Comparison of ENCODE assay signal across 8 mouse cellular contexts in genomic region chr1:75218227-75219001, GRCm38 (mm10). TPM values are rescaled to one million over a fixed set of nuclear protein-coding genes. Genes with fewer than 3 reads are reported as not detected.
DNase-seq lines count a peak whose midpoint lies in the region; ATAC-seq lines count a peak whose summit lies in the region.

No protein-coding gene starts in this region.

- no peak for DNase-seq in cerebellum, postnatal 4 days (ENCODE audit: low spot score in 2 of 2)
- peak; percentile 93 for DNase-seq in cerebellum, postnatal 14 days
- DNase-seq in gastrocnemius, postnatal 25 days: peak; percentile 90
- peak; percentile 58 for DNase-seq in intestine, embryonic 14.5 days (ENCODE audit: low spot score)
- DNase-seq in left cerebral cortex, postnatal 36 days (ENCODE audit: low spot score in 2 of 2): peak; percentile 76 to 85
- peak; percentile 56 to 72 for DNase-seq in spleen, adult 18-20 months

- intact Hi-C loops in left cerebral cortex, postnatal 36 days (cut with DNase I): loop anchor here (1.0 to 2.0 kb wide), 2 partner anchors 18 to 44 kb away; partner anchors contain the start of gene Dnajb2

- peaks cover 12% of the 10 kb centered on the region for H3K4me1 ChIP-seq in intestine, embryonic 14.5 days (replicated peaks; ENCODE audit: control insufficient read depth, insufficient read depth, low read length)

- peaks cover 24% of the 10 kb centered on the region for H3K36me3 ChIP-seq in intestine, embryonic 14.5 days (ENCODE audit: control insufficient read depth, insufficient read depth, low read length)

- WGBS in intestine, embryonic 14.5 days: under 1% methylated on average over 38 of the region's 38 CpGs

- peak overlapping the region; percentile 99 for H3K4me2 ChIP-seq in intestine, embryonic 14.5 days (ENCODE audit: low read length)

- peak overlapping the region; percentile 59 for H3K4me3 ChIP-seq in intestine, embryonic 14.5 days (ENCODE audit: low read depth, low read length)

- peak; percentile 55 for ATAC-seq in cerebellum, adult (ENCODE audit: insufficient number of reproducible peaks, low FRiP score, low TSS enrichment)
- peak; percentile 29 for ATAC-seq in intestine, embryonic 14.5 days (replicated peaks; ENCODE audit: low FRiP score, low TSS enrichment, low read depth)
- ATAC-seq in megakaryocyte-erythroid progenitor cell, adult 5-6 weeks (replicated peaks; ENCODE audit: low FRiP score, low TSS enrichment, poor library complexity, severe bottlenecking): peak; percentile 39

- H3K9ac ChIP-seq in intestine, embryonic 14.5 days (ENCODE audit: low read length): peak overlapping the region; percentile 45

- H3K27ac ChIP-seq in intestine, embryonic 14.5 days (ENCODE audit: low read depth): no peak overlapping the region

- no peaks in the 10 kb centered on the region for H3K9me3 ChIP-seq in intestine, embryonic 14.5 days (ENCODE audit: control insufficient read depth, low read length)

- peaks cover 41% of the 10 kb centered on the region for H3K27me3 ChIP-seq in intestine, embryonic 14.5 days (replicated peaks; ENCODE audit: control insufficient read depth, insufficient read depth, low read length)

RNA-seq across cellular contexts. Expression of gene Tuba4a, which starts 1.3 kb away (rescaled TPM):
- 100 to 1,000 TPM; 749 to 982 TPM for total RNA-seq in gastrocnemius, postnatal 25 days (2021)
- polyA plus RNA-seq in intestine, embryonic 14.5 days (2014; fragmentation: Nextera tagmentation; extraction: Ambion mirVana): 68.7 and 86.5 TPM in 2 replicates
- 100 to 1,000 TPM; 579 to 672 TPM for total RNA-seq in left cerebral cortex, postnatal 36 days (2021)
- total RNA-seq in megakaryocyte-erythroid progenitor cell, adult 5-6 weeks (2014; fragmentation: Nextera tagmentation): 232 and 276 TPM in 2 replicates
- total RNA-seq in megakaryocyte-erythroid progenitor cell, adult 5-6 weeks (2017): 137 and 146 TPM in 2 replicates

RNA-seq across cellular contexts. Expression of gene Stk16, which starts 7.8 kb away (rescaled TPM):
- total RNA-seq in gastrocnemius, postnatal 25 days (2021): 10 to 100 TPM; 23.1 to 26.0 TPM
- polyA plus RNA-seq in intestine, embryonic 14.5 days (2014; fragmentation: Nextera tagmentation; extraction: Ambion mirVana): 116 and 131 TPM in 2 replicates
- 10 to 100 TPM; 80.3 to 85.9 TPM for total RNA-seq in left cerebral cortex, postnatal 36 days (2021)
- 117 and 193 TPM in 2 replicates for total RNA-seq in megakaryocyte-erythroid progenitor cell, adult 5-6 weeks (2014; fragmentation: Nextera tagmentation)
- 88.3 and 103 TPM in 2 replicates for total RNA-seq in megakaryocyte-erythroid progenitor cell, adult 5-6 weeks (2017)

RNA-seq across cellular contexts. Expression of gene Glb1l, which starts 7.8 kb away (rescaled TPM):
- 1 to 10 TPM; 1.9 to 2.7 TPM for total RNA-seq in gastrocnemius, postnatal 25 days (2021)
- 15.1 and 19.2 TPM in 2 replicates for polyA plus RNA-seq in intestine, embryonic 14.5 days (2014; fragmentation: Nextera tagmentation; extraction: Ambion mirVana)
- total RNA-seq in left cerebral cortex, postnatal 36 days (2021): 10 to 100 TPM; 10.4 to 15.8 TPM
- total RNA-seq in megakaryocyte-erythroid progenitor cell, adult 5-6 weeks (2014; fragmentation: Nextera tagmentation): 20.0 and 24.2 TPM in 2 replicates
- 5.4 and 18.3 TPM in 2 replicates for total RNA-seq in megakaryocyte-erythroid progenitor cell, adult 5-6 weeks (2017)

RNA-seq across cellular contexts. Expression of gene A630095N17Rik, which starts 13.5 kb away (rescaled TPM):
- total RNA-seq in gastrocnemius, postnatal 25 days (2021): not detected
- not detected in 2 replicates for polyA plus RNA-seq in intestine, embryonic 14.5 days (2014; fragmentation: Nextera tagmentation; extraction: Ambion mirVana)
- total RNA-seq in left cerebral cortex, postnatal 36 days (2021): not detected
- total RNA-seq in megakaryocyte-erythroid progenitor cell, adult 5-6 weeks (2014; fragmentation: Nextera tagmentation): not detected in 2 replicates
- total RNA-seq in megakaryocyte-erythroid progenitor cell, adult 5-6 weeks (2017): not detected in 2 replicates

RNA-seq across cellular contexts. Expression of gene Dnajb2, which starts 17.8 kb away (rescaled TPM):
- total RNA-seq in gastrocnemius, postnatal 25 days (2021): 10 to 100 TPM; 58.4 to 60.9 TPM
- 14.2 TPM in 2 replicates for polyA plus RNA-seq in intestine, embryonic 14.5 days (2014; fragmentation: Nextera tagmentation; extraction: Ambion mirVana)
- total RNA-seq in left cerebral cortex, postnatal 36 days (2021): 10 to 100 TPM; 91.6 to 97.6 TPM
- total RNA-seq in megakaryocyte-erythroid progenitor cell, adult 5-6 weeks (2014; fragmentation: Nextera tagmentation): 15.2 and 18.3 TPM in 2 replicates
- 14.2 and 21.7 TPM in 2 replicates for total RNA-seq in megakaryocyte-erythroid progenitor cell, adult 5-6 weeks (2017)

Comparison
In these comparisons a context has a peak if more than half of its experiments do, and no peak if none do; other contexts are left out.
1. DNase-seq: peak in cerebellum, postnatal 14 days (2 of 2), gastrocnemius, postnatal 25 days (single experiment), intestine, embryonic 14.5 days (single experiment), left cerebral cortex, postnatal 36 days (2 of 2) and spleen, adult 18-20 months (2 of 2); none in cerebellum, postnatal 4 days (0 of 2).
2. Peak in every context shown above with its lines, with median percentiles within 50 percentile points of each other: ATAC-seq.